Mouse (Mus musculus) liver, adult 2 months (tissue): ENCODE results near the gene Surf4.

Experiments used
- CTCF ChIP-seq: fragments of 200-500 bp; IDR thresholded peaks from 2 replicates; pipeline ENCODE4 v1.5.1; 2011; ENCODE audit warnings: low read depth, low read length, control low read depth
- POLR2A ChIP-seq: fragments of 200-500 bp; IDR thresholded peaks from 2 replicates; pipeline ENCODE4 v1.6.1; 2011; ENCODE audit warnings: low read length, control low read depth; ENCODE audit not compliant: insufficient read depth; ENCODE audit errors: extremely low read depth

GRCm38 (mm10) chr2:26870666-26871065 is 63.1 kb downstream of the Surf4 start:
- TF ChIP-seq CTCF (no peak), POLR2A (no peak)
